Mouse (Mus musculus) gastrocnemius, postnatal 10 days (tissue): ENCODE results near the gene Gucy2d. TPM values are rescaled to one million over a fixed set of nuclear protein-coding genes. Genes with fewer than 3 reads are reported as not detected.

Experiments used
- DNase-seq: peaks from one replicate; pipeline ENCODE4 v3.0.0; 2021; ENCODE audit warnings: mixed read lengths
- total RNA-seq, 2 experiments: library from RNA; stranded (reverse); gene quantifications; 2 replicates each; pipeline ENCODE4 v1.2.3; 2021

The Gucy2d gene
- total RNA-seq, 2 experiments from 2014 or later, result not detected

DNA sequence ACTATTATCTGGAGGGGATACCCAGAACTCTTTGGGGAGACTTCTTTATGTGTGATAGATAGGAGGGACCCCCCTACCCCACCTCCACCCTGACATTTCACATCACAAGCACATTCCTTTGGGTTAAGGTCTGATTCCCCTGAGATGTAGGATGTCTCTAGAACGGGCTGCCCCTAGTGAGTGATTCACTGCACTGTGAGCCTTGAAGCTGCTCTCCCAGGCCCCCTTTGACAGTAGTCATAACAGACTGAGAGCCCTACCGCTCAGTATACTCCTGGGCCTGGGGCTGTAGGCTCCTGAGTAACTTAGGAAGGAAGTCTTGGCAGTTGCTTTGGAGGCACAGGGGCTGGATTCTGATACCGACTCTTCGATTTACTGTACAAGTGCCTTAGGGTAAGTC, 50.1 kb downstream of the Gucy2d start:
- DNase-seq, result no peak

DNA sequence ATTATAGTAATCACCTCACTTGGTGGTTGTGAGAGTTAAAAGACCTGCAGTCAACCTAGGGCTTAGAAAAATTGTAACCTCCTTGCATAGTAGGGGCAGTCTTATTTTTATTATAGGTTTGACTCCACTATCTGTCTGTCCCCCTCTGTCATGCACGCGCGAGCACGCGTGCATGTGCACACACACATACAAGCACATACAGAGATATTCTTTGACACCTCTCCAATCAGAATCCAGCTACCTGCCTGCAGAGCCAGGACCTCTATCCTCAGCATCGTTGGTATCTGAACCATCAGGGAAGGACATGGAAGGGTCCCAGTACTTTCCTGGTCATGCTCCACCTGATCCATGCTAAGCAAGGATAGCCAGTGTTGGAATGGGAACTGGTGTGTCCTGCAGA, 50.7 kb downstream of the Gucy2d start:
- DNase-seq, result no peak

DNA sequence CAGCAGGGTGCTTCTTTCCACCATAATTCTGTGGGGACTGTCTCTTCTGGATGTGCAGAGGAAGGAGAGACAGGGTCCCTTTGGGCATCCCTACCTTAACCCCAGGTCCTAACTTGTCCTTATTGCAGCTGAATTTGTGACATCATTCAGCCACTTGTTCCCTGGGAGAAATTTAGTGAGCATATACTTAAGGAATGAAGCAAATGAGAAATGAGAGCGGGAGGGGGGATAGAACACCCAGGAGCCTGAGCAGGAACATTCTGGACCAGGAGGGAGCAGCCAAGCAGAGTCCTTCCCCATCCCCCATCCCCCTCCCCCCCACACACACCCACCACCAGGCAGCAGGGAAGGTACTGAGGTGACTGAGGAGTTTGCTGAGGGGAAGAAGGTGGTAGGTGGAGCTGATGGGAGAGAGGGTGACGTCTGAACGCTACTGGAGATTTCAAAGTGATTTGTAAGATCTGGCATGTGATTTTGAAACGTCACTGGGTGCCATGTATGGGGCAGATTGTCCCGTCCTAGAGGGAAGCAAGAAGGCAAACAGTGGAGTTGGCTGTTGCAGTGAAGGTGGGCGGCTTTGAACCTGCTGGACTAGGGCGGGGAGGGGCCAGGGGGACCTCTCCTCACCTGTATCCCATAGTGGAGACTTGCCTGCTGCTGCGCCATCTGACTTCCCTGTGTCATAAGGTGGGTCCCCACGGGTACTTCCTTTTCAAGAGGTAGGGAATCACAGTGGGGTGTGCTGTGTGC, 51.4 kb downstream of the Gucy2d start:
- DNase-seq, result no peak

DNA sequence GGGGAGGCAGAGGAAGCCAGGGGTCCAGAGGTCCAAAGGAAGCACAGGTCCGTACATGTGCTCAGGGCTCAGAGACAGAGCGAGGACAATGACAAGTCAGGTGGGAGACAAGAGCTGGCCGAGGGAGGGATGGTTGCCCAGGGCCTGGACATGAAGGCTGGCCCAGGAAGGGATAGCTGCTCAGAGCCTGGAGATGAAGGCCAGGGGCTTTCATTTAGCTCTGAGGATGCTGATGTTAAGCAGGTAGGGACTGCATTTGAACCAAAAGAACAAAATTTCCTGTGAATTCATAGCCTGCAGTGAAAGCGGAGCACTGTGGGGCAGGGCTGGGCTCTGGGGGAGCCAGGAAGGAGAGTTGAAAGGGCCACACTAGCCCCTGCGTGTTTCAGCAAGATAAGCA, 52.1 kb downstream of the Gucy2d start:
- no peak for DNase-seq

DNA sequence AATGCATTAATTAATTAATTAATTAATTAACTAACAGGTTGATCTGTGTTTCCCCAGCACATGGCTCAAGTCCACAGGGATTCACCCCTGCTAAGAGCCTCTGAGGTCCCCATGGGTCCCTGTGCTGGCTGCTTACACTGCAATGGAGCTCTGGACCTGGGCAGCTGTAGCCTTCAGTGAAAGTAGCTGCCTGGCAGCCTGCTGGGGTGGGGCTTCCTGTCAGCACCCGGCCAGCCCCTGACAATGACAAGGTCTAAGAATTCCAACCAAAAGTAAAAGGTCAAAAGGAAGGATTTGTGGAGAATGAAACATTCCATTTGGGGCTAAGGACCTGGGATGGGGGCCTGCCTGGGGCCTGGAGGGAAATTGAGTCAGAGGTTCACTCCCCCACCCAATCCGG, 53.1 kb downstream of the Gucy2d start:
- no peak for DNase-seq

DNA sequence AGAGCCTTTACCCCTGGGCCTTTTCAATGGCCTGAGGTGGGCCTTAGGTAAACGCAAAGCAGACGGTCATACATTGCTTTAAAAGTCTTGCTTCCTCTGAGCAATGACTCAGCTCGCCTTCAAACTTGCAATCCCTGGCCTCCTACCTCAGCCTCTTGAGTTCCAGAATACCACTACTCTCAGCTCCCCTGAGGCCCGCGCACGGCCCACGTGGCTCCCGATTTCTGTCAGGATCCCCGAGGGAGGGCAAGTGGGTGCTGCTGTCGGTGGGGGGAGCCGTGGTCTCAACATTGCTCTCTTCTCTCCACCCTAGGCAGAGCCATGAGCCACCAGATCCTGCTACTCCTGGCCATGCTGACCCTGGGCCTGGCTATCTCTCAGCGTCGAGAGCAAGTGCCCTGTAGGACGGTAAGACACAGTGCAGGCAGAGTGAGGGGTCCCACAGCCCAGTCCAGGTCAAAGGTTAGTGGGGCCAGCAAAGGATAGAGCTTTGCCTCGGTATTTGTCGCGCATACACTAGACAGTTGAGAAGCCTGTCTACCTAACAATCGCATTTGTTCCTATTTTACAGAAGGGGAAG, 53.8 kb downstream of the Gucy2d start:
- no peak for DNase-seq

DNA sequence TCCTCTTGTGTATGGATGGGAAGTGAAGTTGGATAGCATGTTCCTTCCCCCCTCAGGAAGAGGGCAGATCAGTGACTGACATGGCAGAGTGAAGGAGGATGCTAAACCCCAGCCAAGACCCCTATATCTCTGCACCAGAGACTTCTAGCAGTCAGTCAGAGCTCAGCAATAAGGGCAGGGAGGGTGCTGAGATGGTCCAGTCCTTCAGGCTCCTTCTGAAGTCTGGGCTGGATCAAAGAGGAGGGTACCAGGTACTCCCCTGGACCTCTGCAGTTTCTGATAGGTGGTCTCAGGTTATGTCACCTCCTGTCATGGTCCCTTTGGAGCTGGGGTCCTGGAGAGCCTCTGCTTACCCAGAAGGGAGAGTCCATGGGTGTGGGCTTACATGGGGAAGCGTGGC, 55.4 kb downstream of the Gucy2d start:
- no peak for DNase-seq

DNA sequence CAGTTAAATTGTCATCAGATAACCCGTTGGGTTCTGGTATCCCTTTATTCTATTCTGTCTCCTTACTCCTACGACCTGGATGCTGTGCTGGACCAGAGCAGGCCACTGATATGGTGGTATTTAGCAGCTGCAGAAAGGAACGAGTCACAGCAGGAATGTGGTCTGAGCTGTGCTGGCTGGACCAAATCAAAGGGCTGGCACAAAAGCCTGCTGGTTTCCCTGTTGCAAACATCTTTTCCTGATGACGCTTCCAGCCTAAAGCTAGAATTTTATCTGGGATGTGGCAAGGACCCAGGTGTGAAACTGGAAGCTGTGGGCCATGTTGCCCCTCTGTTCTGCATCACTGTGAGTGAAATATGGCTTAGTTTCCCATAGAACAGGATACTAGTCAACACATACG, 57.2 kb downstream of the Gucy2d start:
- no peak for DNase-seq

DNA sequence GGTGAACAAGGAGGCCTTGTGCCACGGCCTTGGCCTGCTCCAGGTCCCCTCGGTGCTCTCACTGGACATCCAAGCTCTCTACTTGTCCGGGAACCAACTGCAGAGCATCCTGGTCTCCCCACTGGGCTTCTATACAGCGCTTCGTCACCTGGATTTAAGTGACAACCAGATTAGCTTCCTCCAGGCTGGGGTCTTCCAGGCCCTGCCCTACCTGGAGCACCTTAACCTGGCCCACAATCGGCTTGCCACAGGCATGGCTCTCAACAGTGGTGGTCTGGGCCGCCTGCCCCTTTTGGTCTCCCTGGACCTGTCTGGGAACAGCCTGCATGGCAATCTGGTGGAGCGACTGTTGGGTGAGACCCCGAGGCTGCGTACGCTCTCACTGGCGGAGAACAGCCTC, 57.9 kb downstream of the Gucy2d start:
- no peak for DNase-seq

DNA sequence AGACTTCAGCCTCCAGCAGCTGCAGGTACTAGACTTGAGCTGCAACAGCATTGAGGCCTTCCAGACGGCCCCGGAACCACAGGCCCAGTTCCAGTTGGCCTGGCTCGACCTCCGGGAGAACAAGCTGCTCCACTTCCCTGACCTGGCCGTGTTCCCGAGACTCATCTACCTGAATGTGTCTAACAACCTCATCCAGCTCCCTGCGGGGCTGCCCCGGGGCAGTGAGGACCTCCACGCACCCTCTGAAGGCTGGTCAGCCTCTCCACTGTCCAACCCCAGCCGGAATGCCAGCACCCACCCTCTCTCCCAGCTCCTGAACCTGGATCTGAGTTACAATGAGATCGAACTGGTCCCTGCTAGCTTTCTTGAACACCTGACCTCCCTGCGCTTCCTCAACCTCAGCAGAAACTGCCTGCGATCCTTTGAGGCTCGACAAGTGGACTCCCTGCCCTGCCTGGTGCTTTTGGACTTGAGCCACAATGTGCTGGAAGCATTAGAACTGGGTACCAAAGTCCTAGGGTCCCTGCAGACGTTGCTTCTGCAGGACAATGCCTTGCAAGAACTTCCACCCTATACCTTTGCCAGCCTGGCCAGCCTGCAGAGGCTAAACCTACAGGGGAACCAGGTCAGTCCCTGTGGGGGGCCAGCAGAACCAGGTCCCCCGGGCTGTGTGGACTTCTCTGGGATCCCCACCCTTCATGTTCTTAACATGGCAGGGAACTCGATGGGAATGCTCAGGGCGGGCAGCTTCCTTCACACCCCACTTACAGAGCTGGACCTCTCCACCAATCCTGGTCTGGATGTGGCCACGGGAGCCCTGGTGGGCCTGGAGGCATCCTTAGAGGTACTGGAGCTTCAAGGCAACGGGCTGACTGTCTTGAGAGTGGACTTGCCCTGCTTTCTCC, 58.7 kb downstream of the Gucy2d start:
- DNase-seq, result no peak

DNA sequence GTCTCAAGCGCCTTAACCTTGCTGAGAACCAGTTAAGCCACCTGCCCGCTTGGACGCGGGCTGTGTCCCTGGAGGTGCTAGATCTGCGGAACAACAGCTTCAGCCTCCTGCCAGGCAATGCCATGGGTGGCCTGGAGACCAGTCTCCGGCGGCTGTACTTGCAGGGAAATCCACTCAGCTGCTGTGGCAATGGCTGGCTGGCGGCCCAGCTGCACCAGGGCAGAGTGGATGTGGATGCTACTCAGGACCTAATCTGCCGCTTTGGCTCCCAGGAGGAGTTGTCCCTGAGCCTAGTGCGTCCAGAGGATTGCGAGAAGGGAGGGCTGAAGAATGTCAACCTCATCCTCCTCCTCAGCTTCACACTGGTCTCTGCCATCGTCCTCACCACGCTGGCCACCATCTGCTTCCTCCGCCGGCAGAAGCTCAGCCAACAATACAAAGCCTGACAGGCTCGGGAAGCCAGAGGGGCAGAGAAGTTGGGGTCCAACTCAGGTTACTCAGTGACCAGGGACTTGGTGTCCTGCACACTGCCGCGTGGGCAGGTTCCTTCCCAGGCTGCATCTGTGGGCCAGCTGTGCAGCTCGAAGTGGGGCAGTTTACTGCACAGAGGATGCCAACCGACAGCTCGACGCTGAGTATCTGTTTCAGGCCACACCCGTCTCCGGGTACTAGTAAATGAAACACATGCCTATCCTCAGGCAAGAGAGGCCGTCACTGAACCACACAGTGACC, 59.5 kb downstream of the Gucy2d start:
- DNase-seq, result peak; percentile 48

DNA sequence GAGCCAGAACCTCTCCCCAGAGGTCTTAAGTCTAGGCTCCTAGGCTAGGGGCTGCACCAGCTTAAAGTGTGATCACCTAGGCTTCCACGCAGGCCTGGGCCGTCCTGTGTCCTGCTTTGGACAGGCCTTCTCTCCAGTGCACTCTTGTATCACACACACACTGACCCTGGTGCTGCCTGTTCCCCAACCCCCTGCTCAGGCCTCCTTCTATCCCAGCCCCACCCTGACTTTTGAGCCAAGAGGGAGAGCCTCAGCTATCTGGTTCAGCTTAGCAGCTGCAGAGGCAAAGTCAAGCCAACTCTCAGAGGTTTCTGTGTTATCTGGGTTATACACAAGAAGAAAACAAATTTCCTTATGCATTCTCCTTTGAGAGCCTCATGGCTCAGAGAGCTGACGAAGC, 60.3 kb downstream of the Gucy2d start:
- DNase-seq, result peak; percentile 40

DNA sequence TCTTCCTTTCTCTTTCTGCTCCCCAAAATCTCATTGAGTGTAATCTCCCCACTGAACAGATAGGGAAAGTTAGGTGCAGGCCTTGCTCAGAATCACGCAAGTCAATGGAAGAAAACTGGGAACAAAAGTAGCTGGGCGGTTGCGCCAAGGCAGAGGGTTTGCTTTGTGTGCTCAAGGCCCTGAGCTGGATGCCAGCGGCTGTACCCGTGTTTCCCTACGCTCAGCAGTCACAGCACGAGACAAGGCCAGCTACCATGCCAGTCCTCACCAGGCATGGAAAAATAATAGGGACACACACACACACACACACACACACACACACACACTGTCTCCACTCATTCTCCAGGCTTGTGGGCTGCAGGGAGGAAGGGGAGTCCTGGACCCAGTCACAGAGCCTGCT, 60.9 kb downstream of the Gucy2d start:
- no peak for DNase-seq

DNA sequence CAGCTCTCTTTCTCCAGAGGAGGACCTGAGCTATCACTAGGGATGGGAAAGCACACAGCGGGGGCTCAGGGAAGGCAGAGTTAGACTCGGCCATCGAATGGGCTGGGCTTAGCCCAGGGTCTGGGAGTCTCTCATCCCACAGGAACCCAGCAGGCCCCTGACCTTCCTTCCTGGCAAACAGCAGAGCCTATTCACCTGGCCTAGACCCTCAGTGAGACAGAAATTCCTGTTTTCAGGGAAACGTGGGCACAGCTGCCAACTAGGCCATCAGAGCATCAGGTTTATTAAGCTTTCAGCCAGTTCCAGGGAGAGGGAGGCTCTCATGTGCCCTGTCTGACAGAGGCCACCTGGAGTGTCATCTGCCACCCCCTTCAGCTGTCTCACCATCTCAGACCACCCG, 62.7 kb downstream of the Gucy2d start:
- DNase-seq, result no peak

DNA sequence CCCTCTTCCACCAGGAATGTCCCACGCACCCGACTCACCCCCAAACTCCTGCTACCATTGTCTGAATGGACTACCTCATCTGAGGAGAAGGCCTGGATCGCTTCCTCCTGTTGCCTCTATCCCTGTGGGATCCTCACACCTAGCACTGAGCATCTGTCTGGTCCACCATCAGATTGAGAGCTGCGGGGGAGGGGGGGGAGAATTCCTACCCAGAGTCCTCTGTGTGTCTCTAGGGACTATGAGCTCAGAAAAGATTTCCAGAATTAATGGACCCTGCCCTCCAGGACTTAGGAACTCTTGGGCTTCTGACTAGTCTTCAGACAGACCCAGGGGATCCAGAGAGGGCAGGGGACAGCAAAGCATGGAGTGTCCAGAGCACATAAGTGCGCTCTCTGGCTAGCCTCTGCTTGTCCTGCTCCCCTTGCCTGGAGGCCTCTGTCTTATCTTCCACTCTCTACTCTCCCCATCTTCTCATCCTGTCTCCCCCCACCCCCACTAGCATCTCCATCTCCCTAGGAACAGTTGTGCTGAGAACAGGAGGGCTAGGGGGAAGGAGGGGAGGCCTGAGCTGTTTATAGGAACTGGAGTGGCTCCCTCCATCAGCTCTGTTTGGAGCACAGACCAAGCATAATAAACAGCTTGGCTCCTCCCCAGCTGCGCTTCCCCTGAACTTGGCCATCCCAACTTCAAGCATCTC, 63.9 kb downstream of the Gucy2d start:
- peak; percentile 58 for DNase-seq

DNA sequence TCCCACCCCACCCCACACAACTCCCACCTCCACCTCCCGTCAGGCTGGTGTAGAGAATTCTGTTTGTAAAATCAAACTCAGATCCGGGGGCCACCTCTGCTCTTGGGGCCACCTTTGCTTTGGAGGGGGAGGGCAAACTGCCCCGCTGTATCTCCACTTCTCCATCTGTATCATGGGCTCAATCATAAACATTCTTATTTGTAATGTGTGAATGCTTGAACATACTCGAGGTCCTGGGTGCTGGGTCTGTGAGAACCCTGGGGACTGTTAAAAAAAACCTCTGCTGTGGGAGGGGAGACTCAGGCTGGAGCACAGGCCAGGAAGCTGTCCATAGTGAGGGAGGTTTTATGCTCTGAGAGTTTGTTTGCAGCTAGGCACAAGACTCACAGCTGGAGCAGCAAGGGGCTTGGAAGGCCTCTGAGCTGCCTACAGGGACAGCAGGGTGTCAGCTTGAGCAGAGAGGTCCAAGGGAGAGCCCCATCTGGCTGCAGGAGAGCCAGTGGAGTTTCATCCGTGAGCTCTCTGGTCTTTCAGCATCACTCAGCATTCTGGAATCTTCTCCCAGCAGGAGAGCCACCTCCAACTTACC, 64.6 kb downstream of the Gucy2d start:
- DNase-seq, result no peak

DNA sequence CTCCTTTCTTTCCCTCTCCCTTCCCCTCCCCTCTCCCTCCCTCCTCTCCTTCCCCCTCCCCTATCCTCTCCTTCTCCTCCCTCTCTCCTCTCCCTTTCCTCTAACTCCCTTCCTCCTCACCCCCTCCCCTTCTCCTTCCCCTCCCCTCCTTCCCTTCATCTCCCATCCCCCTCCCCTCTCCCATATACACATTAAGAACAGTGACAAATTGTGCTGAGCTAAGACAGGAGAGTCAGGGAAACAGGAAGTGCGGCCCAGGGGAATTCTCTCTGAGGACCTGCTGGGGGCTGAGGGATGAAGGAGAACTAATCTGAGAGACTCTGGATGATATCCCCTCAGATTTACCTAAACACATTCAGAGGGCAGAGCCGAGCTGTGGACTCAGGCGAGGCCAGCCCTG, 65.4 kb downstream of the Gucy2d start:
- DNase-seq, result no peak

DNA sequence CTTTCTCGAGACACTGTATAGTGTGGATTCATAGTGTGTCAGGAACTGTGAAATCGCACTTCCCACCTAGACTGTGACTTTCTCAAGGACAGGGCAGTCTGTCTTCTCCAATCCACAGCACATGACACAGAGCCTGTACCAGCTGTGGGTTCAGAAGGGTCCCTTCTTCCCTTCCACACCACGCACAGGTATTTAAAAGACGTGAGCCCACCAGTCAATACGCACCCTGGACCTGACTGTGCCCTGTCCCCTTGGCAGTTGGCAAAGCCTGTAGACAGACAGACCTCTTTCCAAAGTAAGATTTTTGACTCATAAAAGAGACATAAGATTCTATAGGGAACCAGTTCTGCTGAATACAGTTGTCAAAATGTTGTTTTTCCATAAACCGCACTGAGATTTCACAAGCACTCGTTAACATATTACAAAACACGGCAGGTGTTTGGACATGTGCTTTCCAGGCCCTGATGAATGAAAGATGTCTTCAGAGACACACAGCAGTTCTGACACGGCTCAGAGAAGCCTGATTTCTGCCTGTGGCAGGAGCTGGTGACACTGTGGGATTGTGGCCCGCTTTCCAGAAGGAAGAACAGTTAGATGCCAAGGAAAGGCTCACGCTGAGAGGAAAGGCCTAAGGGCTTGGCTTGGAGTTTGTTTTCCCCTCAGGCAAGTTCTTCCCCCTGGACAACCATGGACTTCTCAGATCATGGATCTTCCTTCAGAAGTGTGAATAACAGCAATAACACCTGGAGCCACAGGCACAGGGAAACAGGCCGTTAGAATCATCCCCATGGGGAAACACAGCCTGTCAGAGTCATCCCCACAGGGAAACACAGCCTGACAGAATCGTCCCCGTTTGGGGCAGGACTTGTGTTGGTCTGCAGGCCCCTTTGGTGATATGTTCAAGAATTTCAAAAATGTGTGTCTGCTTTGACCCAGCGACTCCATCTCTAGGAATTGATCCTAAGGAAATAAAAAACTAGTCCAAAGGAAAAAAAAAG, 71.0 kb downstream of the Gucy2d start:
- DNase-seq, result no peak

DNA sequence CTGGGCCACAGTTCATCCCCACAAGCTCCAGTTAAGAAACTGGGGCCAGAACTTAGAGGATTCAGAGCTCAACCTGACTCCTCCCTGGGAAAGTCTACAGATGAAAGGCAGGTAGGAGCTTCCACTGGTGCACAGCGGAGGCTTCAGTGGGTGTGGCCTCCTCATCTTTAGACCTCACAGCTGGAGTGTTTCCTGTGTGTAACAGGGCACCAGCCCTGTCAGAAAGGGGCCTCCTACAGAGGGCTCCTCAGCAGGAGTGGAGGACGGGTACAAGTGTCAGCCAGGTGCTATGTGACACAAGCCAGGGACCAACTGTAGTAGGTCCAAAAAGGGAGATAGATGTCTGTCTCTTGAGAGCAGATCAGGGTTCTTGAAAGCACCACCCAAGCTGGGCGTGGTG, 73.0 kb downstream of the Gucy2d start:
- no peak for DNase-seq

DNA sequence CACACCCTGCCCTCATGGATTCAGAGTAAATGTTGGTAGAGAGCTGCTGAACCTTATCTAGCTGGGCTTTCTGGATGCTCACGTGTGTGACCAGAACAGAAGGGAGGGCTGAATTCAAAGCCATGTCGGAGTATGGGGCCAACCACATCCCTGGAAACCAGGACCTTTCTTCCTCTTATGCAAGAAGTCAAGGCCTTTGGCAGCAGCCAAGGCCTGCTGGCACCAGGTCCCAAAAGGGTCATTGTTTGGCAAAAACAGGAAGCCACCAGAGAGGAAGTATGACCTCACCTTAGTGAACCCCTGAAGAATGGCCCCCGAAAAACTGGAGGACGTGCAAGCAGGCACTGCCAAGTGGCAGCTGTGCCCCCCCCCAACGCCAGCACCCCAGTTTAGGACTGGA, 82.4 kb downstream of the Gucy2d start:
- no peak for DNase-seq
